ENCODE assay signal across 8 mouse cellular contexts in genomic region chr2:166563890-166564289, GRCm38 (mm10).
DNase-seq lines count a peak whose midpoint lies in the region; ATAC-seq lines count a peak whose summit lies in the region.

No protein-coding gene starts in this region.

- no peaks in the 10 kb centered on the region for H3K9me3 ChIP-seq in hindbrain, embryonic 14.5 days (ENCODE audit: control insufficient read depth, low read length)

- 21% methylated on average over 6 of the region's 6 CpGs for WGBS in hindbrain, embryonic 14.5 days

- no peak overlapping the region for H3K9ac ChIP-seq in hindbrain, embryonic 14.5 days

- H3K4me3 ChIP-seq in hindbrain, embryonic 14.5 days (replicated peaks; ENCODE audit: low read length): no peak overlapping the region

- peak; percentile 78 for DNase-seq in Muller cell, postnatal 12 days (ENCODE audit: inconsistent ontology term)
- peak; percentile 90 to 95 for DNase-seq in cerebellum, postnatal 14 days
- peak; percentile 78 to 89 for DNase-seq in frontal cortex, postnatal 36 days (ENCODE audit: low spot score in 2 of 2)
- peak; percentile 90 for DNase-seq in hindbrain, embryonic 14.5 days (ENCODE audit: low spot score)
- peak; percentile 64 for DNase-seq in left cerebral cortex, adult 11 months (ENCODE audit: low spot score)
- peak; percentile 90 for DNase-seq in lung, postnatal 36 days
- DNase-seq in retina, postnatal 1 day: peak; percentile 91
- DNase-seq in thymus, postnatal 36 days: peak; percentile 85 to 88

- H3K27me3 ChIP-seq in hindbrain, embryonic 14.5 days (ENCODE audit: control insufficient read depth, insufficient read depth, low read length): 0 out of 2 replicates have a peak, but pooled peaks cover 2% of the 10 kb centered on the region

- H3K36me3 ChIP-seq in hindbrain, embryonic 14.5 days (replicated peaks; ENCODE audit: control insufficient read depth, insufficient read depth): no peaks in the 10 kb centered on the region; the same call in 1 of the 2 replicates

- H3K4me2 ChIP-seq in hindbrain, embryonic 14.5 days (replicated peaks): no peak overlapping the region

- peaks cover 11% of the 10 kb centered on the region for H3K4me1 ChIP-seq in hindbrain, embryonic 14.5 days (replicated peaks; ENCODE audit: control insufficient read depth, insufficient read depth, low read length)

- no peak for ATAC-seq in hindbrain, embryonic 14.5 days (ENCODE audit: low FRiP score)

- no peak overlapping the region for H3K27ac ChIP-seq in hindbrain, embryonic 14.5 days
